Mouse (Mus musculus) ovary, adult 2 months (tissue): ENCODE data around the gene Olfr1445. TPM values are rescaled to one million over a fixed set of nuclear protein-coding genes. Genes with fewer than 3 reads are reported as not detected.

Experiments
- polyA plus RNA-seq: library from polyadenylated mRNA; depleted of rRNA; stranded (reverse); fragments of >200 nt; gene quantifications from 2 replicates; pipeline ENCODE4 v1.2.3, GENCODE M21; 2012; rRNA removed

The Olfr1445 gene
- polyA plus RNA-seq = not detected in 2 replicates

GRCm38 (mm10) chr19:12883555-12883954 lies at the start of gene Olfr1445:
TSS of gene Olfr1445 (plus strand) at chr19:12883855.

GRCm38 (mm10) chr19:12846382-12846781 lies 37.3 kb upstream of the Olfr1445 start, which contains the start of gene Gm5244:
TSS of gene Gm5244 (plus strand) at chr19:12846682.

DNA sequence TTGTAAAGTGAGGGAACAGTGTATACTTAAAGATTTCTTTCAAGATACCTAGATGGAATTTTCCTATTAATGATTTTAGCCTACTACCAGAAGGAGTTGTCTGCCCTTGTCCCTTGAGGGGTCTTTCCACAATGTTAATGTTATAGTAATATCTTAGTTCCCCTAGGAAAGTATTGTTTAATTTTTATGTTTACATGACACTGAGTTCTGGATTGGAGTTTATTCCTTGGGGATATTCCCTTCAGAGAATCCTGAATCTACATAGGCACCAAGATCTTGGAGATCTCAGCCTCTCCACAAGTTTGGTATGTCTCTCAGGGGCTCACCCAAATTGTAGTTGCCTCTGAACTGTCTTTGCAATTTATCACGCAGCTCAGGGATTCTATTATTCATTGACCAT lies 26.7 kb upstream of the Olfr1445 start, which contains the start of gene Olfr1444:
TSS of gene Olfr1444 (plus strand) at position 301 of the 400 bp plus-strand sequence.

GRCm38 (mm10) chr19:12893424-12893823 lies 9.8 kb downstream of the Olfr1445 start, which contains the start of gene Olfr1446:
TSS of gene Olfr1446 (minus strand) at chr19:12893524.

DNA sequence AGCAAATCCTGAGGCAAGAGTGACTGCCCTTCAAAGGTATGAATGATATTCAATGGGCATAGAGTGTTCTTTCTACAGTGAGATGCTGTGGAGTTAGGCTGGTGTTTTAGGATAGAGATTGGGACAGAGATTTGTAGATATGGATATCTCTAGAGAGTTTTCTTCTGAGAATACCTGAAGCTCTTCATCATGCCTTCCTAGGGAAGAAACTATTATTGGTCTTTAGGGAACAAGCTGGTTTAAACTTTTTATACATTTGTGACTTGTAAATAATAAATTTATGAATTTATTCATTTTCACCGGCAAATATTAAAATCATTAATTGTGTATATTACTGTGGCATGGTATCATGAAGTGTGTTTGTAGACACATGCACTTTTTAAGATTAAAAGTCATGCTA lies 20.0 kb downstream of the Olfr1445 start, which contains the start of gene Olfr1447:
TSS of gene Olfr1447 (minus strand) at position 101 of the 400 bp plus-strand sequence.

DNA sequence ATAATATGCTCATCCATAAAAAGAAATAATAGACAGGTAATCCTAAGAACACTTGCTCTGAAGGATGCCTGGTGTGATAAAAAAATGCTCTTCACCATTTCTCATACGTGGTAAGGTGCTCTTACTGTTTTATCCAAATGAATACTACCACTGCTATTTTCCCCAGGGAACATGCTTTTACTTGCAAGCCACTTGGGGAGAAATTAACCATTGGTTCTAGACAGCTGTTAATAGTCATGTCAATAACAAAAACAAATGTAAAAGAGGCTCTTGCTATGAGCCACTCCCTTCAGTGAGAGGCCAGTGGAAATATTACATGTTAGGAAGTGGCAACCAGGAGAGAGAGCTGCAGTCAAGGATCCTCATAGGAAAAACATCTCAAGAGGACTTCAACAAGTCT lies 40.7 kb downstream of the Olfr1445 start, which contains the start of gene Olfr1448:
TSS of gene Olfr1448 (minus strand) at position 101 of the 400 bp plus-strand sequence.

DNA sequence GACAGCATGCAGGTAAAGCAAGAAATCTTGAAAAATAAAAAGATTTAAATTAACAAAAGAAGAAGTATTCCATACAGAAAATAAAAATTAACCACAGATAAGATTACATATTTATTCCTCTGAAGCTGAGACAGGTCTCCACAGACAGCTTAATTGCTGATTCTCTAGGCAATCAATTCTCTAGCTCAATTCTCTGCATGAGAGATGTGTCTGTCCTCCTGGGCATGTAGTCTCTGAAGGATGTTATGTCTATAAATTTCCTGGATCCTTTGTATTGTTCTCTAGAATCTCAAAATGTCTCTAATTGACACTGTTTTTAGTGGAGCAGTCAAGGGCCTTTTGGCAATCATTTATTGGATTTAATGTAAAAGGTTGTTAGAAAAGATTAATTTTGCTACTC lies 46.9 kb downstream of the Olfr1445 start, which contains the start of gene Olfr1449:
TSS of gene Olfr1449 (plus strand) at position 301 of the 400 bp plus-strand sequence.

Other genes starting within 250 kb of the Olfr1445 start
- not detected in 2 replicates for gene Olfr1442, start 213.4 kb upstream of the Olfr1445 start, polyA plus RNA-seq
- gene Olfr1443, start 205.7 kb upstream of the Olfr1445 start, polyA plus RNA-seq = not detected in 2 replicates
- gene Keg1, start 188.1 kb upstream of the Olfr1445 start, polyA plus RNA-seq = not detected in 2 replicates
- gene Cntf, start 118.2 kb upstream of the Olfr1445 start, polyA plus RNA-seq = 0.58 TPM in 1 of 2 replicates, not detected in the other
- 12.1 and 13.4 TPM in 2 replicates for gene Zfp91, start 87.7 kb upstream of the Olfr1445 start, polyA plus RNA-seq
- 2.4 and 2.7 TPM in 2 replicates for gene Lpxn, start 87.7 kb upstream of the Olfr1445 start, polyA plus RNA-seq
- gene Gm5244, start 37.2 kb upstream of the Olfr1445 start, polyA plus RNA-seq = not detected in 2 replicates
- gene Olfr1444, start 26.6 kb upstream of the Olfr1445 start, polyA plus RNA-seq = not detected in 2 replicates
- not detected in 2 replicates for gene Olfr1446, start 9.7 kb downstream of the Olfr1445 start, polyA plus RNA-seq
- gene Olfr1447, start 19.9 kb downstream of the Olfr1445 start, polyA plus RNA-seq = not detected in 2 replicates
- gene Olfr1448, start 40.6 kb downstream of the Olfr1445 start, polyA plus RNA-seq = not detected in 2 replicates
- gene Olfr1449, start 47.0 kb downstream of the Olfr1445 start, polyA plus RNA-seq = not detected in 2 replicates
- gene Olfr1450, start 66.4 kb downstream of the Olfr1445 start, polyA plus RNA-seq = not detected in 2 replicates
- gene Olfr1451, start 111.2 kb downstream of the Olfr1445 start, polyA plus RNA-seq = not detected in 2 replicates
- not detected in 2 replicates for gene Olfr1453, start 144.5 kb downstream of the Olfr1445 start, polyA plus RNA-seq
- not detected in 2 replicates for gene Olfr1454, start 176.8 kb downstream of the Olfr1445 start, polyA plus RNA-seq
- not detected in 2 replicates for gene Olfr1457, start 214.0 kb downstream of the Olfr1445 start, polyA plus RNA-seq
- not detected in 2 replicates for gene Olfr1458, start 222.9 kb downstream of the Olfr1445 start, polyA plus RNA-seq